Mouse (Mus musculus): ENCODE measurements around the gene Cdca4.
"Not testable (repeated sequence)": the region's sequence is repeated elsewhere in the genome, so short reads cannot be mapped to it uniquely, and the experiment has no call there.

The Cdca4 gene

GRCm38 (mm10) chr12:112857021-112857925 is 28.1 kb upstream of the Cdca4 start:
- peak in 1 of 2 experiments; percentile 34 for DNase-seq (ENCODE audit: low spot score in 2 of 2)

GRCm38 (mm10) chr12:112856338-112856737 is 27.1 kb upstream of the Cdca4 start:
- no peak for DNase-seq (ENCODE audit: low spot score in 2 of 2)

GRCm38 (mm10) chr12:112854610-112855333 is 25.5 kb upstream of the Cdca4 start:
- peak; percentile 63 to 70 for DNase-seq (ENCODE audit: low spot score in 2 of 2)

GRCm38 (mm10) chr12:112853050-112853729 is 24.0 kb upstream of the Cdca4 start:
- no peak for DNase-seq (ENCODE audit: low spot score in 2 of 2)

GRCm38 (mm10) chr12:112851116-112851515 is 21.9 kb upstream of the Cdca4 start:
- DNase-seq (ENCODE audit: low spot score in 2 of 2), result no peak

GRCm38 (mm10) chr12:112850344-112850743 is 21.1 kb upstream of the Cdca4 start:
- no peak for DNase-seq (ENCODE audit: low spot score in 2 of 2)

GRCm38 (mm10) chr12:112849235-112850022 is 20.2 kb upstream of the Cdca4 start:
- DNase-seq (ENCODE audit: low spot score in 2 of 2), result no peak

GRCm38 (mm10) chr12:112847880-112848279 is 18.7 kb upstream of the Cdca4 start:
- no peak for DNase-seq (ENCODE audit: low spot score in 2 of 2)

GRCm38 (mm10) chr12:112843803-112844202 is 14.6 kb upstream of the Cdca4 start:
- DNase-seq (ENCODE audit: low spot score in 2 of 2), result peak; percentile 84 to 96

- DNase-seq (ENCODE audit: low spot score in 2 of 2), result not testable (repeated sequence)
Observed at GRCm38 (mm10) chr12:112842128-112842527, 12.9 kb upstream of the Cdca4 start.

GRCm38 (mm10) chr12:112841338-112841892 is 12.2 kb upstream of the Cdca4 start:
- DNase-seq (ENCODE audit: low spot score in 2 of 2), result not testable (repeated sequence)

GRCm38 (mm10) chr12:112840209-112841086 is 11.2 kb upstream of the Cdca4 start:
- DNase-seq (ENCODE audit: low spot score in 2 of 2), result no peak

GRCm38 (mm10) chr12:112835046-112835445 is 5.8 kb upstream of the Cdca4 start:
- no peak for DNase-seq (ENCODE audit: low spot score in 2 of 2)

- DNase-seq (ENCODE audit: low spot score in 2 of 2), result no peak
Observed at GRCm38 (mm10) chr12:112833527-112833926, 4.3 kb upstream of the Cdca4 start.

- DNase-seq (ENCODE audit: low spot score in 2 of 2), result no peak
Observed at GRCm38 (mm10) chr12:112832411-112832810, 3.2 kb upstream of the Cdca4 start.

GRCm38 (mm10) chr12:112830570-112830969 is 1.3 kb upstream of the Cdca4 start:
- no peak for DNase-seq (ENCODE audit: low spot score in 2 of 2)

- DNase-seq (ENCODE audit: low spot score in 2 of 2), result no peak
Observed at GRCm38 (mm10) chr12:112830141-112830540, 918 bp upstream of the Cdca4 start.

GRCm38 (mm10) chr12:112828501-112829243 is 551 bp downstream of the Cdca4 start:
- peak in 1 of 2 experiments; percentile 69 for DNase-seq (ENCODE audit: low spot score in 2 of 2)

GRCm38 (mm10) chr12:112825901-112826300 is 3.3 kb downstream of the Cdca4 start:
- DNase-seq (ENCODE audit: low spot score in 2 of 2), result no peak
